Mouse (Mus musculus): ENCODE data around the gene Dcdc2a. TPM values are rescaled to one million over a fixed set of nuclear protein-coding genes. Genes with fewer than 3 reads are reported as not detected.

Dcdc2a gene
- polyA plus RNA-seq, 1 experiment from 2014 or later = 0.48 TPM

Other genes with a start within 250 kb of the Dcdc2a start
- gene Acot13, start 224.5 kb upstream of the Dcdc2a start, polyA plus RNA-seq (2014; fragmentation: Nextera tagmentation; extraction: Ambion mirVana) = 88.1 and 95.1 TPM in 2 replicates
- gene Tdp2, start 224.3 kb upstream of the Dcdc2a start, polyA plus RNA-seq (2014; fragmentation: Nextera tagmentation; extraction: Ambion mirVana) = 55.4 and 59.6 TPM in 2 replicates
- 0.40 TPM in 1 of 2 replicates, not detected in the other for gene D130043K22Rik, start 210.9 kb upstream of the Dcdc2a start, polyA plus RNA-seq (2014; fragmentation: Nextera tagmentation; extraction: Ambion mirVana)
- gene Aldh5a1, start 118.3 kb upstream of the Dcdc2a start, polyA plus RNA-seq (2014; fragmentation: Nextera tagmentation; extraction: Ambion mirVana) = 4.0 and 4.3 TPM in 2 replicates
- 0.48 and 0.61 TPM in 2 replicates for gene Gpld1, start 112.9 kb upstream of the Dcdc2a start, polyA plus RNA-seq (2014; fragmentation: Nextera tagmentation; extraction: Ambion mirVana)
- 21.3 and 21.8 TPM in 2 replicates for gene Mrs2, start 35.6 kb upstream of the Dcdc2a start, polyA plus RNA-seq (2014; fragmentation: Nextera tagmentation; extraction: Ambion mirVana)
- 0.48 and 0.64 TPM in 2 replicates for gene Nrsn1, start 214.5 kb downstream of the Dcdc2a start, polyA plus RNA-seq (2014; fragmentation: Nextera tagmentation; extraction: Ambion mirVana)